Comparison of ENCODE assay signal across 7 mouse cellular contexts in the genomic region with DNA sequence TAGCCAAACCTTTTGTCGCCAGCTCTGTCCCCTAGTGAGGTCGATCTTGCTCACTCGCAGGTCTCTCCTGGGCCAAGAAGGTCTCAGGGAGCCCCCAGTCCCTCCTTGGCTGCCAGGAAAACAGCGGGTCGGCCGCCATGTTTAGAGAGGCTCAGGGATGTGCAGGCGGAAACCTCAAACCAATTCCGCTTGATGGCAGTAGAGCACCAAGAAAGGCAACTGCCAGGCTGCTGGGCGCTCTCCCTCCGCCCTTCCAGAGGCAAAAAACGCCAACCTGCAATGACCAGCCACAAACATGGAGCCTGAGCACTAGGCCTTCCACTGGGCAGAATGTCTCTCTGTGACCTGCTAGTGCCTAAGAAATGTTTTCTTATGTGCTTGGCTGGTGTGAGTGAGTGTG.
DNase-seq lines count a peak whose midpoint lies in the region; ATAC-seq lines count a peak whose summit lies in the region.
"Not testable (repeated sequence)": the region's sequence is repeated elsewhere in the genome, so short reads cannot be mapped to it uniquely, and the experiment has no call there.

No protein-coding gene starts in this region.

- WGBS in embryonic facial prominence, embryonic 10.5 days: 71% methylated on average over 11 of the region's 11 CpGs
- 74% methylated on average over 11 of the region's 11 CpGs for WGBS in intestine, embryonic 14.5 days
- 75% methylated on average over 11 of the region's 11 CpGs for WGBS in limb, embryonic 10.5 days

- not testable (repeated sequence) for H3K4me2 ChIP-seq in intestine, embryonic 14.5 days (ENCODE audit: low read length)

- H3K36me3 ChIP-seq in embryonic facial prominence, embryonic 10.5 days (replicated peaks); intestine, embryonic 14.5 days (ENCODE audit: control insufficient read depth, insufficient read depth, low read length); limb, embryonic 10.5 days: not testable (repeated sequence)

- H3K9ac ChIP-seq in intestine, embryonic 14.5 days (ENCODE audit: low read length): not testable (repeated sequence)

- H3K27me3 ChIP-seq in embryonic facial prominence, embryonic 10.5 days (replicated peaks; ENCODE audit: low read depth, poor library complexity, severe bottlenecking); intestine, embryonic 14.5 days (replicated peaks; ENCODE audit: control insufficient read depth, insufficient read depth, low read length); limb, embryonic 10.5 days (ENCODE audit: low read depth, poor library complexity, severe bottlenecking): not testable (repeated sequence)

- ATAC-seq in intestine, embryonic 14.5 days (replicated peaks; ENCODE audit: low FRiP score, low TSS enrichment, low read depth): not testable (repeated sequence)

- H3K27ac ChIP-seq in embryonic facial prominence, embryonic 10.5 days (replicated peaks); intestine, embryonic 14.5 days (ENCODE audit: low read depth): not testable (repeated sequence)
- H3K27ac ChIP-seq in limb, embryonic 10.5 days: peak overlapping the region; percentile 58; the same call in 1 of the 2 replicates

- H3K9me3 ChIP-seq in embryonic facial prominence, embryonic 10.5 days; intestine, embryonic 14.5 days (ENCODE audit: control insufficient read depth, low read length); limb, embryonic 10.5 days (replicated peaks): not testable (repeated sequence)

- not testable (repeated sequence) for H3K4me1 ChIP-seq in embryonic facial prominence, embryonic 10.5 days; intestine, embryonic 14.5 days (replicated peaks; ENCODE audit: control insufficient read depth, insufficient read depth, low read length); limb, embryonic 10.5 days

- not testable (repeated sequence) for H3K4me3 ChIP-seq in embryonic facial prominence, embryonic 10.5 days; intestine, embryonic 14.5 days (ENCODE audit: low read depth, low read length); limb, embryonic 10.5 days

- DNase-seq in adrenal gland, adult 8-10 months: peak; percentile 76
- DNase-seq in embryonic facial prominence, embryonic 10.5 days (ENCODE audit: low spot score): peak; percentile 38
- peak; percentile 84 for DNase-seq in gastrocnemius, postnatal 25 days
- peak; percentile 61 for DNase-seq in intestine, embryonic 14.5 days (ENCODE audit: low spot score)
- DNase-seq in limb, embryonic 10.5 days (ENCODE audit: low spot score): peak; percentile 35
- peak; percentile 50 for DNase-seq in mesoderm, embryonic 11.5 days (ENCODE audit: low read depth, low spot score)
- peak; percentile 38 for DNase-seq in retina, adult 2 months (ENCODE audit: low read depth, low spot score)
